Mouse (Mus musculus): ENCODE measurements around the gene Sult6b2.

Sult6b2 gene

GRCm38 (mm10) chr6:142810239-142810638 lies 5.9 kb upstream of the Sult6b2 start:
- no peak for DNase-seq (ENCODE audit: low spot score in 2 of 2)

GRCm38 (mm10) chr6:142809373-142810098 lies 5.2 kb upstream of the Sult6b2 start:
- no peak for DNase-seq (ENCODE audit: low spot score in 2 of 2)

GRCm38 (mm10) chr6:142806326-142806725 lies 2.0 kb upstream of the Sult6b2 start:
- DNase-seq (ENCODE audit: low spot score in 2 of 2): no peak

GRCm38 (mm10) chr6:142802617-142803525 lies 1.4 kb downstream of the Sult6b2 start:
- DNase-seq (ENCODE audit: low spot score in 2 of 2): no peak

GRCm38 (mm10) chr6:142801687-142802086 lies 2.6 kb downstream of the Sult6b2 start:
- no peak for DNase-seq (ENCODE audit: low spot score in 2 of 2)

GRCm38 (mm10) chr6:142799704-142800374 lies 4.5 kb downstream of the Sult6b2 start:
- DNase-seq (ENCODE audit: low spot score in 2 of 2): no peak

- no peak for DNase-seq (ENCODE audit: low spot score in 2 of 2)
These were observed 5.5 kb downstream of the Sult6b2 start for GRCm38 (mm10) chr6:142798837-142799236.

- no peak for DNase-seq (ENCODE audit: low spot score in 2 of 2)
These were observed 6.3 kb downstream of the Sult6b2 start for GRCm38 (mm10) chr6:142797996-142798395.

GRCm38 (mm10) chr6:142795655-142796441 lies 8.5 kb downstream of the Sult6b2 start:
- DNase-seq (ENCODE audit: low spot score in 2 of 2): no peak

- no peak for DNase-seq (ENCODE audit: low spot score in 2 of 2)
These were observed 9.2 kb downstream of the Sult6b2 start for GRCm38 (mm10) chr6:142795087-142795486.

- DNase-seq (ENCODE audit: low spot score in 2 of 2): no peak
These were observed 10.8 kb downstream of the Sult6b2 start for GRCm38 (mm10) chr6:142793468-142793867.

GRCm38 (mm10) chr6:142792241-142792968 lies 11.9 kb downstream of the Sult6b2 start:
- no peak for DNase-seq (ENCODE audit: low spot score in 2 of 2)

- DNase-seq (ENCODE audit: low spot score in 2 of 2): no peak
These were observed 14.6 kb downstream of the Sult6b2 start for GRCm38 (mm10) chr6:142789736-142790135.

GRCm38 (mm10) chr6:142788042-142788987 lies 16.0 kb downstream of the Sult6b2 start:
- DNase-seq (ENCODE audit: low spot score in 2 of 2): no peak

- no peak for DNase-seq (ENCODE audit: low spot score in 2 of 2)
These were observed 18.2 kb downstream of the Sult6b2 start for GRCm38 (mm10) chr6:142786106-142786505.

GRCm38 (mm10) chr6:142785343-142785742 lies 19.0 kb downstream of the Sult6b2 start:
- DNase-seq (ENCODE audit: low spot score in 2 of 2): no peak

- no peak for DNase-seq (ENCODE audit: low spot score in 2 of 2)
These were observed 23.0 kb downstream of the Sult6b2 start for GRCm38 (mm10) chr6:142781286-142781685.

- DNase-seq (ENCODE audit: low spot score in 2 of 2): no peak
These were observed 23.7 kb downstream of the Sult6b2 start for GRCm38 (mm10) chr6:142780574-142781033.

- DNase-seq (ENCODE audit: low spot score in 2 of 2): no peak
These were observed 24.3 kb downstream of the Sult6b2 start for GRCm38 (mm10) chr6:142779812-142780573.

All from frontal cortex, postnatal 10 days (tissue).